Mouse (Mus musculus) bone marrow macrophage, adult 2 months (primary cell): ENCODE results near the gene Dnaaf3. TPM values are rescaled to one million over a fixed set of nuclear protein-coding genes. Genes with fewer than 3 reads are reported as not detected.
"Not testable (repeated sequence)": the region's sequence is repeated elsewhere in the genome, so short reads cannot be mapped to it uniquely, and the experiment has no call there.

Experiments used
- H3K27ac ChIP-seq: 2 replicates; pipeline ENCODE4 v1.5.1; 2012; ENCODE audit warnings: low read depth, low read length; ENCODE audit not compliant: insufficient read depth
- H3K4me1 ChIP-seq: 2 replicates; pipeline ENCODE4 v1.6.1; 2012; ENCODE audit warnings: low read length; ENCODE audit not compliant: control insufficient read depth, insufficient read depth
- H3K4me3 ChIP-seq: 2 replicates; pipeline ENCODE4 v1.5.1; 2012; ENCODE audit warnings: mild to moderate bottlenecking, low read length, moderate library complexity; ENCODE audit not compliant: insufficient read depth
- CTCF ChIP-seq: IDR thresholded peaks from 2 replicates; pipeline ENCODE4 v1.5.1; 2012; ENCODE audit warnings: low read depth, mild to moderate bottlenecking, low read length, moderate library complexity
- POLR2A ChIP-seq: IDR thresholded peaks from 2 replicates; pipeline ENCODE4 v1.6.1; 2012; ENCODE audit warnings: mild to moderate bottlenecking, low read depth, low read length, borderline replicate concordance
- polyA plus RNA-seq: library from polyadenylated mRNA; stranded (reverse); fragments of >200 nt; gene quantifications from 2 replicates; pipeline ENCODE4 v1.2.4, GENCODE M21; 2012; ENCODE audit not compliant: missing spikeins, insufficient read depth, insufficient read length

The Dnaaf3 gene
- polyA plus RNA-seq, 1 experiment: 8.9 TPM

DNA sequence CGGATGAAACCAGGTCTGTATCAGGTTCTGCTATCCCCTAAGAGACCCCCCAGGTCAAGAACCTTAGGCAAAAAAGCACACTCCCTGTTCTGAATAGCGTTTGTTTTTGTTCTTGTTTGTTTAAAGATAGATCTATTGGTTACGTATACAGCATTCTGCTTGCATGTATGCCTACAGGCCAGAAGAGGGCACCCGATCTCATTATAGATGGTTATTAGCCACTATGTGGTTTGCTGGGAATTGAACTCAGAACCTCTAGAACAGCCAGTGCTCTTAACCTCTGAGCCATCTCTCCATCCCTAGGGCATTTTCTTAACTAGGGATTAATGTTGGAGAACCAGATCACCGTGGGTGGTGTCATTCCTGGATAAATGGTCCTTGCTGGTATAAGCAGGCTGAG, 9.1 kb upstream of the Dnaaf3 start:
- Histone ChIP-seq H3K4me1 (no peaks in the 10 kb centered on the region), H3K4me3 (no peak overlapping the region), H3K27ac (no peak overlapping the region)
- TF ChIP-seq POLR2A: no peak

DNA sequence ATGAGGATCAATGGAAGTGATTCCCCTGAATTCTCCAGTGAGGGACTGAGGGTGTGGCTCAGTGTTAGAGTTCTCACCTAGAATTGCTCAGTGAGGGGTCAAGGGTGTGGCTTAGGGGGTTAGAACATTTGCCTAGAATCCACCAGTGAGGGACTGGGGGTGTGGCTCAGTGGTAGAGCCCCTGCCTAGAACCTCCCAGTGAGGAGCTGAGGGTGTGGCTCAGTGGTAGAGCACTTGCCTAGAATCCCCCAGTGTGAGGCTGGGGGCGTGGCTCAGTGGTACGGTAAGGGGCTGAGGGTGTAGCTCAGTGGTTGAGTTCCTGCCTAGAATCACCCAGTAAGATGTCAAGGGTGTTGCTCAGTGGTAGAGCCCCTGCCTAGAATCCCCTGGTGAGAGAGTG, 6.8 kb upstream of the Dnaaf3 start:
- TF ChIP-seq CTCF (no peak), POLR2A (no peak)
- H3K27ac ChIP-seq: no peak overlapping the region

DNA sequence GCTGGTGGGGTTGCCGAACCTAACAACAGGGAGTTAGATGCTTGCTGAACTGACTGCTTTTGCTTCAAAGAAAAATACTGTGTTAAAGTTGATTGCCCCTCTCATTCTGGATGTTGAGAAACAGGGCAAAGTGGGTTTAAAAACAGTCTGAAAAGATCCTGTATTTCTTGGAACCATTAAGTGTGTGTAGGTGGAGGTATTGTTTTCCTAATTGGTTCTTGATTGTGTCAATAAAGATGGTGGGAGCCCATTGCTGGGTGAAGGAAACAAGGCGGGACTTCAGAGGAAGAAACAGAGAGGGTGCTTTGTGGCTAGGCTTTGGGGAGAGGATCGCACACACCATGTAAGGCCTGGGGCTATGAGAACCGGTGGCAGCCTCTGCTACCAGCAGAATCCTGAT, 4.9 kb upstream of the Dnaaf3 start:
- Histone ChIP-seq H3K4me1 (no peaks in the 10 kb centered on the region), H3K27ac (no peak overlapping the region), H3K4me3 (no peak overlapping the region)
- TF ChIP-seq POLR2A (no peak), CTCF (no peak)

More for the DNA sequence above, 6.8 kb upstream of the Dnaaf3 start:
- Histone ChIP-seq H3K4me1 (no peaks in the 10 kb centered on the region), H3K4me3 (no peak overlapping the region)

DNA sequence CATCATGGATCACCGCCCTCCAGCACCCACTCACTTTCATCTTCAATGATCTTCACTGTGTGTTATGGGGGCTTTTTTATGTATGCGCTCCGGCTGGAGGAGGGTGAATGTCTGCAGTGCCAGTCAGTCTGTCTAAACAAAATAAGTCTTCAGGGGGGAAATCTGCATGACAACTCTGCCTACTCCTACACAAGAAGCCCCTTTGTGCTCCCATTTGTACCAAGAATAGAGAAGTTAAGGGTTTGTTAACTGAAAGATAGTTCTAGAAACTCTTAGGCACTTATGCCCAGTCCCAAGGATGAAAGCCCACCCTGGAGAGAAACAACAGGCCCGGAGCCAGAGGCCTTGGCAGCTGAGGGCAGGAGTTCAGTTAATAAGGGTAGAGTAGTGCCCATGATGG, 4.1 kb upstream of the Dnaaf3 start:
- TF ChIP-seq POLR2A: no peak
- TF ChIP-seq CTCF: no peak
- Histone ChIP-seq H3K4me1 (no peaks in the 10 kb centered on the region), H3K27ac (no peak overlapping the region), H3K4me3 (no peak overlapping the region)

DNA sequence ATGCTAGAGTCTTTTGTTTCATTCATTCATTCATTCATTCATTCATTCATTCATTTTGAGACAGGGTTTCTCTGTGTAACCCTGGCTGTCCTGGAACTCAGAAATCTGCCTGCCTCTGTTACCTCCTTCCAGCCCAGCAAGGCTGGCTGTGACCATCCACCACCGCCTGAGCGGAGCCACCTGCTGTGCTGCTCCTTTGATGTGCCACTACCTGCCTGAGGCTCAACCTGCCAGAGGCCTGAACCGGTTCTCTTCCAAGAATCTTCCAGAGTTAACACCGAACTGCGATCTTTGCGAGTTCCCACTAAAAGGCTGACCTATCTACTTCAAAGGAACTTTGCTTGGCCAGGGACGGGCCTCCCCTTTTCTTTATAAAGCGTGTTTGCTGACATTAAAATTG, 2.1 kb downstream of the Dnaaf3 start:
- not testable (repeated sequence) for H3K4me3 ChIP-seq, H3K27ac ChIP-seq
- peaks cover 12% of the 10 kb centered on the region for H3K4me1 ChIP-seq

DNA sequence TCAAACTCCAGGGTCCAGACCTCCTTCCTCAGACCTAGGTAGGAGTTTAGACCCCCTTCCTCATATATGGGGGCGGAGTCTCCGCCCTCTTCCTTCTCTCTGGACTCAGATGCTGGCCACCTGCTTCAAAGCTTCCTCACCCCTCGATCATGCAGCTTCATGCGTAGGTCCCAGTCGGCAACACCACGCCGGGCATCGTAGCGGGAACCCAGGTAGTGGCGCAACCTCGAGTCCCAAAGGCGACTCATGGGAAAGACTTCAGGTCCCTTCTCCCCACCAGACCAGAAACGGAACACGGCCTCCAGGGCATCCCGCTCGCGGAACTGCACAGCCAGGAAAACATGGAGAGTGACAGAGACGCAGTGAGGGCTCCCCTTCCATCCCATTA, 5.0 kb downstream of the Dnaaf3 start:
- H3K27ac ChIP-seq: no peak overlapping the region
- no peak overlapping the region; the same call in 1 of the 2 replicates for H3K4me3 ChIP-seq
- TF ChIP-seq CTCF (no peak), POLR2A (no peak)
- H3K4me1 ChIP-seq: peaks cover 12% of the 10 kb centered on the region

DNA sequence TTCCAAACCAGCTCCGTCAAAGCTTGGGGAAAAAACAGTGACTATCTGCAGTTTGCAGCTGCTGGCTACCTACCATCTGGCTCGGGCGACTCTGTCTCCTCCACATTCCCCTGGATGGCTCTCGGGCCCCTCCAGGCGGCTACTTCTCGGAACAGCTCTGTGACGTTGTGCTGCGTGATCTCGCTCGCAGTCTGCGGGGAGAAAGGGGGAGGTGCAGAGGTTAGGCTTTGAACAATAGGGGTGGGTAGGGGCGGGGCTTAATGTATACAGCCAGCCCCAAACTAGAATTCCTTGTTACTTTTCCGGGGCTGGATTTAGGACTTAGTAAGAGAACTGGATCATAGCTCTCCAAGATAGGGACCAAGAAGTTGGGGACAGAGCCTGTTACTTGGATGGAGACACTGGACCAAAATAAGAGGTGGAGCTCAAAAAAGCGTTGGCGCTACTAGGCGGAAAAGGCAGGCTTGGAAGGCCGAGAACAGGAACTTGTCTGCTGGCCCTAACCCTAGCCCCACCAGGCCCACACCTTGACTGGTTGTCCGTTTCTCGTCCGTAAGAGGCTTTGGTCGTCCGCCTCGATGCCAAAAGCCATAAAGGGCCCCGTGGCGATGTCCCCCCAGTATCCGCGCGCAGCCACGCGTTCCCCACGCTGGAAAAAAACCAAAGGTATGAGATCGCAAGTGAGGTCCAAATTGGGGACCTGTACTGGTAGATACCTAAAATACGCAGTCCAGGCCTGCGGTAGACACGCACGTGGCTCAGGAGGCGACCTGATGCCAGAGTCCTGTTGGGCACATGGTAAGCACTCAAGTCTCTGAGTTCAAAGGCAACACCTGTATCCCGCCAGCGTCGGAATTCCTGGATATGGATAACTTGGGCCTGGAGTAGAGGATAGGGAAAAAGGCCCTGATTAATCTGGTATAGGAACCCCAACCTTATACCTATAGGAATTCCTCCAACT, 5.6 kb downstream of the Dnaaf3 start:
- H3K4me3 ChIP-seq: peak overlapping the region; percentile 49
- no peak for TF ChIP-seq POLR2A
- peaks cover 12% of the 10 kb centered on the region for H3K4me1 ChIP-seq
- H3K27ac ChIP-seq: peak overlapping the region; percentile 42

DNA sequence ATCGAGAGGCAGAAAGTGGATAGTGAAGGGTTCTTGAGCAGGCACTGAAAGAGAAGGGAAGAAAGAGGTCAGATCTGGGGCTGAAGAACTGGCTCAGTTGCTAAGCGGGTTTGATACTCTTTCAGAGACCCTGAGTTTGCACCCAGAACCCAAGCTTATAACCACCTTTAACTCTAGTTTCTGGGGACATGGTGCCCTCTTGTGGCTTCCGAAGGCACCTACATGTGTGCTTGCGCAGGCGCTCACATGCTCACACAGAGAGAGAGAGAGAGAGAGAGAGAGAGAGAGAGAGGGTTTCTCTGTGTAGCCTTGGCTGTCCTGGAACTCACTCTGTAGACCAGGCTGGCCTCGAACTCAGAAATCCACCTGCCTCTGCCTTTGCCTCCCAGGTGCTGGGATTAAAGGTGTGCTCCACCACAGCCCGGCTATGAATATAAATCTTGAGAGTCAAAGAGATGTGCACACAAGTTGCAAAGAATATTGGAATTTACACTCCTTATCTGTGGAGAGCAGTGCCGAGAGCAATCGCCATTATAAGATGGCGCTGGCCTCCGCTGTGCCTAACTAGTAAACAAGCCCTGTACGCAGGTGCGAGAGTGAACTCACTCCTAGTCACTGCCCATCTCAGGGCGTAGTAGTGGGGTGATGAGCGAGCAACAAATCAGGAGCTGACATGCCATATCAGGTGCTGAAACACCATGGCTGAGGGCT, 7.9 kb downstream of the Dnaaf3 start, which contains the start of gene Tnni3:
TSS of gene Tnni3 (minus strand) at position 18 of the 711 bp plus-strand sequence.
- not testable (repeated sequence) for H3K4me3 ChIP-seq, H3K27ac ChIP-seq
- peak; percentile 63 for TF ChIP-seq CTCF
- H3K4me1 ChIP-seq: peaks cover 12% of the 10 kb centered on the region

DNA sequence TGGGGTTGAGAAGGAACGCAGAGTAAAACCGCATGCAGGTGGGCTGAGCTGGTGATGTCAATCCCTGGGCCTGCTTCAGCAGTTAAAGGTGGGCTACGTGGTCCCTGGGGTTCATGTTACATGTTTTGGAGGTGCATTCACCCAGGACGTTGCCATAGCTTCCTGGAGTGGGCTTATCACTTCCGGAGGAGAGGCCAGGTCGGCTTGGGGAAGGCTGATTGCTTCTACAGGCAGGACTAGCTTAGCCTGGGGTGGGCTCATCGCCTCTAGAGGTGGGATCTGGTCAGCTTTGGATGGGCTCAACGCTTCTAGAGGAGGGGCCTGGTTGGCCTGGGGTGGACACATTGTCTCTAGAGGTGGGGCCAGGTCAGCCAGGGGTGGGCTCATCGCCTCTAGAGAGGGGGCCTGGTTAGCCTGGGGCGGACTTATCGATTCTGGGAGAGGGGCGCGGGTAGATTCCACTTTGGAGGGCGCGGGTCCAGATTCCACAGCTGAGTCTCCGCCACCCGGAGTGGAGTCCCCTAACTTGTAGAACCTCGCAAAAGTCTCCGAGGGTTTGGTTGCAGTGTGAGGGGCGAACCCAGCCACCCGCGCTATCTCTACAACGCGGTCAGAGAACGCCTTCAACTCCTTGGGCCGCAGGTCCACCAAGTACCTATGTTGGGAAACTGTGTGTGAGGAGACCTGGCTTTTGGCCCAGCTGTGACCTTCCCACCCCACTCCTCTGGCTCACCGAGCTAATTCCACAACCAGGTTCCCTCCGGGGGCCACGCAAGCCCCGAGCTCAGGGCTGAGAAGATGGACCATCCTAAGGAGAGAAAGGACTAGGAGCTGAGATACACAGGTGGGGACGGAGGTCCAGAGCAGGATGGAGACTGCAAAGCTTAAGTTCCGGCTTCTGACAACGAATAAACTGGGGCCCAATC, 8.8 kb downstream of the Dnaaf3 start:
- Histone ChIP-seq H3K4me3 (no peak overlapping the region), H3K4me1 (peaks cover 12% of the 10 kb centered on the region), H3K27ac (no peak overlapping the region)
- no peak for TF ChIP-seq POLR2A
- TF ChIP-seq CTCF: no peak
